Mouse (Mus musculus) cerebellum, adult 2 months (tissue): ENCODE measurements at regions not wholly inside any gene's neighbourhood (a gene's known extent, or its start where the extent isn't known, plus 50 kb on each side); places are given as distances from the start of the nearest gene placed in this dataset.

ENCODE experiments used
- CTCF ChIP-seq: fragments of 200-500 bp; IDR thresholded peaks from 2 replicates; pipeline ENCODE4 v1.5.1; 2011; ENCODE audit warnings: low read depth, mild to moderate bottlenecking, control low read depth, low read length, moderate library complexity, borderline replicate concordance; ENCODE audit not compliant: insufficient read depth
- POLR2A ChIP-seq: fragments of 200-500 bp; IDR thresholded peaks from 2 replicates; pipeline ENCODE4 v1.6.1; 2011; ENCODE audit warnings: low read length, control low read depth, borderline replicate concordance; ENCODE audit not compliant: insufficient read depth

DNA sequence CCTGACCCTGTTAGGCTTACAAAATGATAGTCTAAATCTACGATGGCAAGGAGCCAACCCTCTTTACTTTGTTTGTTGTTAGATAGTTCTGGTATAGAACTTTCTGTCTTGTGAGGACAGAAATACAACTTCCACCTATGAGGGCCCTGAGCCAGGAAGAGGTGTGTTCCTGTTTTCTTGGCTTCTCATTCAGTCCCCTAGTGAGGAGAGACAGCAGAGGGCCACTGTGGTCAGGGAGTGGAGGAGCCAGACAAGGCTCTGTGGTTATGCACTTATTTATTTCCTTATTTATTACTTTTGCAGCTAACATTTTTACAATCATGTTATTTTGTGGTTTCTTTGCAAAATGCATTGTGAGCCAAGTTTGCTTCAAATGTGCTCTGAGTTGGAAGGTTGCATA lies 202.9 kb upstream of the Tprg start:
- TF ChIP-seq POLR2A (no peak), CTCF (no peak)
